Mouse (Mus musculus) kidney, adult 11 months (tissue): ENCODE measurements around the gene Sarnp.
A peak's percentile ranks its signal among the peaks of the same experiment; 100 is the strongest.

Experiments used
- DNase-seq: peaks from one replicate; pipeline ENCODE4 v3.0.0; 2022

The Sarnp gene

GRCm38 (mm10) chr10:128891296-128892094 is 74.4 kb downstream of the Sarnp start, which contains the start of gene Gdf11:
Gene Gdf11, minus strand, starts transcription at chr10:128891718.
- peak; percentile 29 for DNase-seq

- no peak for DNase-seq
These were observed 75.1 kb downstream of the Sarnp start for GRCm38 (mm10) chr10:128892246-128892645.

GRCm38 (mm10) chr10:128895437-128895836 is 78.3 kb downstream of the Sarnp start:
- peak; percentile 80 for DNase-seq

- DNase-seq, result peak; percentile 67
These were observed 79.0 kb downstream of the Sarnp start for GRCm38 (mm10) chr10:128895952-128896693.

- no peak for DNase-seq
These were observed 79.7 kb downstream of the Sarnp start for GRCm38 (mm10) chr10:128896807-128897206.

GRCm38 (mm10) chr10:128897501-128897900 is 80.4 kb downstream of the Sarnp start:
- no peak for DNase-seq

- peak; percentile 89 for DNase-seq
These were observed 82.8 kb downstream of the Sarnp start for GRCm38 (mm10) chr10:128899759-128900490.

GRCm38 (mm10) chr10:128900698-128901097 is 83.6 kb downstream of the Sarnp start, which contains the start of gene Cd63:
Gene Cd63, plus strand, starts transcription at chr10:128900989.
- DNase-seq, result peak; percentile 7

- no peak for DNase-seq
These were observed 84.3 kb downstream of the Sarnp start for GRCm38 (mm10) chr10:128901409-128901808.

- peak; percentile 75 for DNase-seq
These were observed 85.4 kb downstream of the Sarnp start for GRCm38 (mm10) chr10:128902409-128902988.

GRCm38 (mm10) chr10:128904812-128905211 is 87.7 kb downstream of the Sarnp start:
- DNase-seq, result peak; percentile 73

- peak; percentile 85 for DNase-seq
These were observed 91.8 kb downstream of the Sarnp start for GRCm38 (mm10) chr10:128908778-128909448.

GRCm38 (mm10) chr10:128909567-128910028 is 92.5 kb downstream of the Sarnp start:
- DNase-seq, result peak; percentile 95

GRCm38 (mm10) chr10:128910066-128910841 is 93.1 kb downstream of the Sarnp start:
- peak; percentile 71 for DNase-seq

GRCm38 (mm10) chr10:128911430-128911829 is 94.3 kb downstream of the Sarnp start:
- DNase-seq, result peak; percentile 17

GRCm38 (mm10) chr10:128912268-128912667 is 95.1 kb downstream of the Sarnp start:
- DNase-seq, result no peak

GRCm38 (mm10) chr10:128912791-128913190 is 95.7 kb downstream of the Sarnp start:
- no peak for DNase-seq

- peak; percentile 88 for DNase-seq
These were observed 96.1 kb downstream of the Sarnp start for GRCm38 (mm10) chr10:128913219-128913618.

- DNase-seq, result peak; percentile 53
These were observed 96.6 kb downstream of the Sarnp start for GRCm38 (mm10) chr10:128913696-128914095.

GRCm38 (mm10) chr10:128915550-128915949 is 98.4 kb downstream of the Sarnp start:
- peak; percentile 4 for DNase-seq

GRCm38 (mm10) chr10:128916665-128917064 is 99.5 kb downstream of the Sarnp start:
- no peak for DNase-seq
